Mouse (Mus musculus): ENCODE results near the gene Zbtb12. TPM values are rescaled to one million over a fixed set of nuclear protein-coding genes. Genes with fewer than 3 reads are reported as not detected.
A peak's percentile ranks its signal among the peaks of the same experiment; 100 is the strongest.

Gene Zbtb12
- polyA plus RNA-seq, 1 experiment = 4.0 TPM

DNA sequence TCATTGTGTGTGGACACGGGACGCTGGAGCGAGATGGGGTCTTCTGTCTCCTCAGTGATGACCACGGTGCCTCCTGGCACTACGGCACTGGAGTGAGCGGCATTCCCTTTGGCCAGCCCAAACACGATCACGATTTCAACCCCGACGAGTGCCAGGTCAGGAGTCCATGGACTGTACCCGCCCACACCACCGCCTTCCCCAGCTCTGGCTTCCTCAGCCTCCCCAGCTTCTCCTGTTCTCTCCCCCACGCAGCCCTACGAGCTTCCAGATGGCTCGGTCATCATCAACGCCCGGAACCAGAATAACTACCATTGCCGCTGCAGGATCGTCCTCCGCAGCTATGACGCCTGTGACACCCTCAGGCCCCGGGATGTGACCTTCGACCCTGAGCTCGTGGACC lies 54.7 kb downstream of the Zbtb12 start:
- Histone ChIP-seq H3K4me3 (ENCODE audit: control insufficient read depth, low read depth, low read length) (peak overlapping the region; percentile 23), H3K27ac (ENCODE audit: control insufficient read depth, insufficient read depth, low read depth, low read length) (no peak overlapping the region)

DNA sequence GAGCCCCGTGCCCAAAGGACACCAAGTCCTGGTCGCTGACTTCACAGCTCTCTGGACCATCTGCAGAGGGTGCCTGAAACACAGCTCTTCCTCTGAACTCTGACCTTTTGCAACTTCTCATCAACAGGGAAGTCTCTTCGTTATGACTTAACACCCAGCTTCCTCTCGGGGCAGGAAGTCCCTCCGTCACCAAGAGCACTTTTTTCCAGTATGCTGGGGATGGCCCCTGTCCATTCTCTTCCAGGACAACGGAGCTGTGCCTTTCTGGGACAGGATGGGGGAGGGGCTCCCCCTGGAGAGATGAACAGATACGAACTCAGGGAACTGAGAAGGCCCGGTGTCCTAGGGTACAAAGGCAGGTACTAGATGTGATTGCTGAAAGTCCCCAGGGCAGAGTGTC lies 55.5 kb downstream of the Zbtb12 start:
- peaks cover 26% of the 10 kb centered on the region for H3K4me1 ChIP-seq (ENCODE audit: control insufficient read depth, insufficient read depth, low read length)
- no peaks in the 10 kb centered on the region for H3K27me3 ChIP-seq (ENCODE audit: control insufficient read depth, insufficient read depth, low read length)
- no peak overlapping the region for H3K27ac ChIP-seq (ENCODE audit: control insufficient read depth, insufficient read depth, low read depth, low read length)
- TF ChIP-seq CTCF (IDR thresholded peaks at IDR 0.05; ENCODE audit: control insufficient read depth, insufficient read depth, insufficient replicate concordance, low read depth, low read length) = no peak
- TF ChIP-seq POLR2A (IDR thresholded peaks at IDR 0.05; ENCODE audit: control insufficient read depth, low read depth, low read length) = no peak
- peak overlapping the region; percentile 8 for H3K4me3 ChIP-seq (ENCODE audit: control insufficient read depth, low read depth, low read length)
- no peaks in the 10 kb centered on the region for H3K36me3 ChIP-seq (ENCODE audit: control insufficient read depth, insufficient read depth, low read length)

More for the DNA sequence above, 54.7 kb downstream of the Zbtb12 start:
- no peak for TF ChIP-seq POLR2A (IDR thresholded peaks at IDR 0.05; ENCODE audit: control insufficient read depth, low read depth, low read length)
- TF ChIP-seq CTCF (IDR thresholded peaks at IDR 0.05; ENCODE audit: control insufficient read depth, insufficient read depth, insufficient replicate concordance, low read depth, low read length) = no peak
- Histone ChIP-seq H3K27me3 (ENCODE audit: control insufficient read depth, insufficient read depth, low read length) (no peaks in the 10 kb centered on the region), H3K36me3 (ENCODE audit: control insufficient read depth, insufficient read depth, low read length) (no peaks in the 10 kb centered on the region), H3K4me1 (ENCODE audit: control insufficient read depth, insufficient read depth, low read length) (peaks cover 26% of the 10 kb centered on the region)

DNA sequence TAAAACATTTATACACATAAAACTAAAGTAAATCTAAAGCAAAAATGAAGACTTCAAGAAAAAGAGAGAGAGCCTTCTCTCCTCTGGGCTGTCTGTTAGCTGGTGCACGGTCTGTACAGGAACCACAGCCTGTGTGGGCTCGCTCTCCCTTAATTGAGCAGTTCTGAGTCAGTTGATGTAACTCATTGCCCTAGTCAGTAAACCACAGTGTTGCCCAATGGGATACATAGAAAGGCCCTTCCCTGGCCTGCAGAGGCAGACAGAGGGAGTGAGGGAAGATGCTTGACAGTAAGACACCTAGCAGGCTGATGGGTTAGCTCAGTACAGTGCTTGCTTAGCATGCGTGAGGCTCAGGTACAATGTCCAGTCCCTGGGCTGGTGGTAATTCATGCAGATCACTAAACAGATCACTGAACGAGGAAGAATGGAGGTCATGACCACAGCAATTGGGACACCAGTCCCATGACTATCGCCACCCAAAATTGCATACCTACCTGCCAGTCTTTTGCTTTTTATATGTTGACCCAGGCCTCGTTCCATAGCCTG lies 58.8 kb downstream of the Zbtb12 start:
- Histone ChIP-seq H3K27me3 (ENCODE audit: control insufficient read depth, insufficient read depth, low read length) (no peaks in the 10 kb centered on the region), H3K4me1 (ENCODE audit: control insufficient read depth, insufficient read depth, low read length) (peaks cover 26% of the 10 kb centered on the region), H3K27ac (ENCODE audit: control insufficient read depth, insufficient read depth, low read depth, low read length) (no peak overlapping the region), H3K4me3 (ENCODE audit: control insufficient read depth, low read depth, low read length) (no peak overlapping the region), H3K36me3 (ENCODE audit: control insufficient read depth, insufficient read depth, low read length) (no peaks in the 10 kb centered on the region)
- TF ChIP-seq POLR2A (IDR thresholded peaks at IDR 0.05; ENCODE audit: control insufficient read depth, low read depth, low read length) (no peak), CTCF (IDR thresholded peaks at IDR 0.05; ENCODE audit: control insufficient read depth, insufficient read depth, insufficient replicate concordance, low read depth, low read length) (no peak)

DNA sequence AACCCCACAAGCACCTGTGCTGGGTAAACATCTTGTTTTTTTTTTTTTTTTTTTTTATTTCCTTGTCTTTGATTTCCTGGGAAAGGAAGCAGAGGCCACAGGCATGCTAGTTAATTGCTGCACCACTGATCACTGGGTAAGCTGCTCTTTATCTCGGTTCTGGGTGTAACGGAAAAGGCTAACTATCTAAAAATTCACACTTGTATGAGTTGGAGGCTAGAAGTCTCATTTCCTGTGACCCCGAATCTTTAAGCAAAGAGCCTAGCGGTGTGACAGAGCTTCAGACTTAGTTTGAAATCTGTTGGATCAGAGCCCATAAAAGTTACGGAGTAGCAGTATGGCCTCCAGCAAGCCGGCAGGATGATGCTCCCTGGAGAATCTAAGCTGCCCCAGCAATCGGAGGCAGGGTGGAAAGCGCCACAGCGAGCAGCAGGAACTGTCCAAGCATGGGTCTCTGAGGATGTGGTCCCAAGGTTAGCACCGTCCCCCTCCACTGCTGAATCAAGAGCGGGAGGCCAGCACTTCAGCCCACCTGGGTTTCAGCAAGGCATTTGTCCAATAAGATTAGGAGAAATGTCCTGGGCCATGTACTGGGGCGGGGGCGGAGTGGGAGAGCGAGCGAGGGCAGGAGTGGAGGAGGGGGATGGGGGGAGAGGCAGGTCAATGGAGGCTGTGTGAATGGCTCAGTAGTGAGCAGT lies 62.2 kb downstream of the Zbtb12 start:
- H3K4me3 ChIP-seq (ENCODE audit: control insufficient read depth, low read depth, low read length) = peak overlapping the region; percentile 77
- TF ChIP-seq CTCF (IDR thresholded peaks at IDR 0.05; ENCODE audit: control insufficient read depth, insufficient read depth, insufficient replicate concordance, low read depth, low read length) (no peak), POLR2A (IDR thresholded peaks at IDR 0.05; ENCODE audit: control insufficient read depth, low read depth, low read length) (no peak)
- H3K27ac ChIP-seq (ENCODE audit: control insufficient read depth, insufficient read depth, low read depth, low read length) = peak overlapping the region; percentile 54; the same call in 1 of the 2 replicates
- H3K4me1 ChIP-seq (ENCODE audit: control insufficient read depth, insufficient read depth, low read length) = peaks cover 13% of the 10 kb centered on the region
- H3K36me3 ChIP-seq (ENCODE audit: control insufficient read depth, insufficient read depth, low read length) = no peaks in the 10 kb centered on the region
- H3K27me3 ChIP-seq (ENCODE audit: control insufficient read depth, insufficient read depth, low read length) = no peaks in the 10 kb centered on the region

DNA sequence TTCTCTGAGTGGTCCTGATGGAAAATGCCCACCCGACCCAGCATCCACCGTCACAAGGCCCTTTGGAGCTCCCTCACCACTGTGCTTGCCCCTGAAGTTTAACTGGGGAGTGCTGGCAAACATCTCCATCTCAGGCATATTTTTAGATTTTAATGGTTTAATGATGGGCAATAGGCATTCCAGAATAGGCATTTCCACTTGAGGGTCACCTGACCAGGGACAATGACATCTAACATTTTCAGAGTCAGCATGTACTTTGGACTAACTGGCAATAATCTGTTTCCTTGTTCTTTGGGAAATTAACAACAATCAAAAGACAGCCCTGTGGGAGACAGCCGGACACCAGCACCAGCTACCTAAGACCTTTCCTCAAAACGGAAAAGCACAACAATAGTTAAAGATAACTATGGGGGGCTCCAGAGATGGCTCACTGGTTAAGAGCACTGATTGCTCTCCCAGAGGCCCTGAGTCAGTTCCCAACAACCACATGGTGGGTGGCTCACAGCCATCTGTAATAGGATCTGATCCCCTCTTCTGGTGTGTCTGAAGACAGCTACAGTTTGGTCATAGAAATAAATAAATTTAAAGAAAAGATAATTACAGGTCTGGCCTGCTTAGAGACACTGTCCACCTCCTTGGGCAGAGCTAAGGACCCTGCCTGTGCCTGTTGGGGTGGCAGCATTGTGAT lies 64.0 kb downstream of the Zbtb12 start:
- no peak for TF ChIP-seq CTCF (IDR thresholded peaks at IDR 0.05; ENCODE audit: control insufficient read depth, insufficient read depth, insufficient replicate concordance, low read depth, low read length)
- TF ChIP-seq POLR2A (IDR thresholded peaks at IDR 0.05; ENCODE audit: control insufficient read depth, low read depth, low read length) = no peak
- H3K4me1 ChIP-seq (ENCODE audit: control insufficient read depth, insufficient read depth, low read length) = peaks cover 13% of the 10 kb centered on the region
- no peak overlapping the region for H3K4me3 ChIP-seq (ENCODE audit: control insufficient read depth, low read depth, low read length)
- H3K36me3 ChIP-seq (ENCODE audit: control insufficient read depth, insufficient read depth, low read length) = no peaks in the 10 kb centered on the region
- H3K27me3 ChIP-seq (ENCODE audit: control insufficient read depth, insufficient read depth, low read length) = no peaks in the 10 kb centered on the region
- no peak overlapping the region for H3K27ac ChIP-seq (ENCODE audit: control insufficient read depth, insufficient read depth, low read depth, low read length)

DNA sequence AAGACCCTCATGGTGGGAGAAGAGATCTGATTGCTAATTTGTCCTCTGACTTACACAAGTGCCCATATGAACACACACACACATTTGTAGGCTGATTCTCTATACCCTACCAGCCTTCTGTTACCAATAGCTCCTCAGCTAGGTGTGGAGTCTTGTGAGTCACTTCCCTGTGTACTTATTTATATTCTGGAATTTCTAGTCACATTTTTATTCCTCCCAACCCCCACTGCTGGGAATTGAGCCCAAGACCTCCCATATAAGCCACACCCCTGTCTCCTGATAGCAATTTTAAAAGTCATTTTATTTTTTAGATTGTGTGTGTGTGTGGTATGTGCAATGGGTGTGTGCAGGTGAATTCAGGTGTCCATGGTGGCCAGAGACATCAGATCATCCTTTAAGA lies 65.1 kb downstream of the Zbtb12 start:
- Histone ChIP-seq H3K27me3 (ENCODE audit: control insufficient read depth, insufficient read depth, low read length) (no peaks in the 10 kb centered on the region), H3K4me1 (ENCODE audit: control insufficient read depth, insufficient read depth, low read length) (peaks cover 13% of the 10 kb centered on the region), H3K36me3 (ENCODE audit: control insufficient read depth, insufficient read depth, low read length) (no peaks in the 10 kb centered on the region), H3K4me3 (ENCODE audit: control insufficient read depth, low read depth, low read length) (no peak overlapping the region), H3K27ac (ENCODE audit: control insufficient read depth, insufficient read depth, low read depth, low read length) (no peak overlapping the region)
- no peak for TF ChIP-seq CTCF (IDR thresholded peaks at IDR 0.05; ENCODE audit: control insufficient read depth, insufficient read depth, insufficient replicate concordance, low read depth, low read length)
- no peak for TF ChIP-seq POLR2A (IDR thresholded peaks at IDR 0.05; ENCODE audit: control insufficient read depth, low read depth, low read length)

Other genes starting within 250 kb of the Zbtb12 start
- gene Prrt1, start 249.9 kb upstream of the Zbtb12 start, polyA plus RNA-seq (2012; rRNA removed) = 1.5 and 1.6 TPM in 2 replicates
- 156 and 172 TPM in 2 replicates for gene Fkbpl, start 234.7 kb upstream of the Zbtb12 start, polyA plus RNA-seq (2012; rRNA removed)
- gene Atf6b, start 232.3 kb upstream of the Zbtb12 start, polyA plus RNA-seq (2012; rRNA removed) = 27.9 and 28.4 TPM in 2 replicates
- 0.77 and 1.9 TPM in 2 replicates for gene Tnxb, start 208.9 kb upstream of the Zbtb12 start, polyA plus RNA-seq (2012; rRNA removed)
- 15.0 and 17.6 TPM in 2 replicates for gene C4b, start 135.6 kb upstream of the Zbtb12 start, polyA plus RNA-seq (2012; rRNA removed)
- gene Cyp21a1, start 74.9 kb upstream of the Zbtb12 start, polyA plus RNA-seq (2012; rRNA removed) = 1.1 and 1.4 TPM in 2 replicates
- 41.3 and 46.3 TPM in 2 replicates for gene Stk19, start 42.5 kb upstream of the Zbtb12 start, polyA plus RNA-seq (2012; rRNA removed)
- gene Dxo, start 42.5 kb upstream of the Zbtb12 start, polyA plus RNA-seq (2012; rRNA removed) = 51.3 and 61.0 TPM in 2 replicates
- 137 and 142 TPM in 2 replicates for gene Skiv2l, start 29.3 kb upstream of the Zbtb12 start, polyA plus RNA-seq (2012; rRNA removed)
- 173 and 180 TPM in 2 replicates for gene Nelfe, start 29.1 kb upstream of the Zbtb12 start, polyA plus RNA-seq (2012; rRNA removed)
- gene Cfb, start 17.0 kb upstream of the Zbtb12 start, polyA plus RNA-seq (2012; rRNA removed) = 1.1 and 1.2 TPM in 2 replicates
- gene Gm20547, start 2.6 kb downstream of the Zbtb12 start, polyA plus RNA-seq (2012; rRNA removed) = not detected in 2 replicates
- gene C2, start 18.8 kb downstream of the Zbtb12 start, polyA plus RNA-seq (2012; rRNA removed) = 14.8 and 15.3 TPM in 2 replicates
- gene Ehmt2, start 19.0 kb downstream of the Zbtb12 start, polyA plus RNA-seq (2012; rRNA removed) = 344 and 384 TPM in 2 replicates
- gene Slc44a4, start 35.0 kb downstream of the Zbtb12 start, polyA plus RNA-seq (2012; rRNA removed) = 0.52 and 2.2 TPM in 2 replicates
- 4.1 and 7.9 TPM in 2 replicates for gene Neu1, start 51.8 kb downstream of the Zbtb12 start, polyA plus RNA-seq (2012; rRNA removed)
- gene Hspa1b, start 79.8 kb downstream of the Zbtb12 start, polyA plus RNA-seq (2012; rRNA removed) = 2.6 and 5.2 TPM in 2 replicates
- gene Gm20481, start 90.4 kb downstream of the Zbtb12 start, polyA plus RNA-seq (2012; rRNA removed) = not detected in 2 replicates
- 4.4 and 5.5 TPM in 2 replicates for gene Hspa1a, start 92.7 kb downstream of the Zbtb12 start, polyA plus RNA-seq (2012; rRNA removed)
- gene Hspa1l, start 93.2 kb downstream of the Zbtb12 start, polyA plus RNA-seq (2012; rRNA removed) = 718 and 731 TPM in 2 replicates
- 480 and 579 TPM in 2 replicates for gene Lsm2, start 102.4 kb downstream of the Zbtb12 start, polyA plus RNA-seq (2012; rRNA removed)
- 261 and 309 TPM in 2 replicates for gene Vars, start 121.5 kb downstream of the Zbtb12 start, polyA plus RNA-seq (2012; rRNA removed)
- 0.65 and 0.84 TPM in 2 replicates for gene Vwa7, start 137.1 kb downstream of the Zbtb12 start, polyA plus RNA-seq (2012; rRNA removed)
- gene Sapcd1, start 148.5 kb downstream of the Zbtb12 start, polyA plus RNA-seq (2012; rRNA removed) = 3.5 and 3.8 TPM in 2 replicates
- 19.3 and 20.4 TPM in 2 replicates for gene Msh5, start 167.3 kb downstream of the Zbtb12 start, polyA plus RNA-seq (2012; rRNA removed)
- 24.1 and 24.8 TPM in 2 replicates for gene Clic1, start 170.5 kb downstream of the Zbtb12 start, polyA plus RNA-seq (2012; rRNA removed)
- gene Ddah2, start 179.6 kb downstream of the Zbtb12 start, polyA plus RNA-seq (2012; rRNA removed) = 11.1 and 14.4 TPM in 2 replicates
- 117 and 146 TPM in 2 replicates for gene Ly6g6c, start 185.9 kb downstream of the Zbtb12 start, polyA plus RNA-seq (2012; rRNA removed)
- gene Mpig6b, start 186.7 kb downstream of the Zbtb12 start, polyA plus RNA-seq (2012; rRNA removed) = 3.4 and 3.7 TPM in 2 replicates
- gene Ly6g6e, start 197.4 kb downstream of the Zbtb12 start, polyA plus RNA-seq (2012; rRNA removed) = 0.78 and 0.95 TPM in 2 replicates
- 0.85 and 0.99 TPM in 2 replicates for gene Ly6g6d, start 198.6 kb downstream of the Zbtb12 start, polyA plus RNA-seq (2012; rRNA removed)
- 1.1 and 1.2 TPM in 2 replicates for gene Ly6g6f, start 206.1 kb downstream of the Zbtb12 start, polyA plus RNA-seq (2012; rRNA removed)
- gene Abhd16a, start 209.8 kb downstream of the Zbtb12 start, polyA plus RNA-seq (2012; rRNA removed) = 121 and 141 TPM in 2 replicates
- gene Ly6g5c, start 228.8 kb downstream of the Zbtb12 start, polyA plus RNA-seq (2012; rRNA removed) = 0.54 TPM in 1 of 2 replicates, not detected in the other
- gene Ly6g5b, start 235.9 kb downstream of the Zbtb12 start, polyA plus RNA-seq (2012; rRNA removed) = 2.9 and 3.1 TPM in 2 replicates
- 70.0 and 73.6 TPM in 2 replicates for gene Gpank1, start 242.0 kb downstream of the Zbtb12 start, polyA plus RNA-seq (2012; rRNA removed)
- 3,095 and 3,228 TPM in 2 replicates for gene Csnk2b, start 242.6 kb downstream of the Zbtb12 start, polyA plus RNA-seq (2012; rRNA removed)
- 0.91 and 2.5 TPM in 2 replicates for gene D17H6S53E, start 246.9 kb downstream of the Zbtb12 start, polyA plus RNA-seq (2012; rRNA removed)

Data from testis, adult 2 months (tissue).